In genomic region chr2:151949082-151949774, GRCm38 (mm10) we compare ENCODE assay signal across 25 mouse cellular contexts. TPM values are rescaled to one million over a fixed set of nuclear protein-coding genes. Genes with fewer than 3 reads are reported as not detected.
DNase-seq lines count a peak whose midpoint lies in the region; ATAC-seq and TF ChIP-seq lines count a peak whose summit lies in the region.
"Had no signal": no experiment of that assay in that cellular context is flagged by ENCODE, and none has a peak within 500 bp of the region (broad histone marks: within the 10 kb centered on the region; RNA-seq: fewer than 3 reads in every experiment).

No protein-coding gene starts in this region.

- peak overlapping the region; percentile 59; the same call in 1 of the 2 replicates for H3K27ac ChIP-seq in hindbrain, embryonic 15.5 days (replicated peaks)
- no peak overlapping the region for H3K27ac ChIP-seq in hindbrain, embryonic 13.5 days
- no peak overlapping the region for H3K27ac ChIP-seq in midbrain, embryonic 14.5 days (replicated peaks; ENCODE audit: low read depth, low read length)
- no peak overlapping the region for H3K27ac ChIP-seq in midbrain, embryonic 11.5 days (ENCODE audit: low read depth, low read length)
- peak overlapping the region; percentile 18; the same call in 1 of the 2 replicates for H3K27ac ChIP-seq in forebrain, embryonic 16.5 days (ENCODE audit: low read length)
- peak overlapping the region; percentile 52 for H3K27ac ChIP-seq in midbrain, postnatal 0 days (ENCODE audit: low read depth, low read length)
- H3K27ac ChIP-seq: embryonic facial prominence, embryonic 13.5 days; limb, embryonic 12.5 days; liver, embryonic 12.5 days; stomach, postnatal 0 days had no signal

- H3K4me1 ChIP-seq in hindbrain, embryonic 15.5 days (replicated peaks) = peaks cover 3% of the 10 kb centered on the region
- H3K4me1 ChIP-seq in hindbrain, embryonic 13.5 days (replicated peaks) = 0 out of 2 replicates have a peak, but pooled peaks cover 6% of the 10 kb centered on the region
- no peaks in the 10 kb centered on the region for H3K4me1 ChIP-seq in midbrain, embryonic 14.5 days (ENCODE audit: control insufficient read depth, insufficient read depth, low read length)
- no peaks in the 10 kb centered on the region for H3K4me1 ChIP-seq in midbrain, embryonic 11.5 days (ENCODE audit: control insufficient read depth, insufficient read depth, low read length)
- H3K4me1 ChIP-seq in forebrain, embryonic 16.5 days (replicated peaks; ENCODE audit: control insufficient read depth, insufficient read depth, low read length) = no peaks in the 10 kb centered on the region
- H3K4me1 ChIP-seq in midbrain, postnatal 0 days (ENCODE audit: insufficient read depth, low read length) = peaks cover 12% of the 10 kb centered on the region; the same call in 1 of the 2 replicates
- H3K4me1 ChIP-seq: embryonic facial prominence, embryonic 13.5 days; heart, embryonic 12.5 days; limb, embryonic 12.5 days; liver, embryonic 12.5 days had no signal

- DNase-seq in midbrain, embryonic 14.5 days = peak; percentile 70
- DNase-seq in midbrain, embryonic 11.5 days (ENCODE audit: low spot score, missing footprints) = no peak
- DNase-seq in midbrain, postnatal 0 days (ENCODE audit: low spot score) = peak; percentile 63
- DNase-seq in urinary bladder, postnatal 25 days (ENCODE audit: low spot score) = no peak
- DNase-seq: adrenal gland, adult 8-10 months; cerebellum, adult 11 months; cerebellum, postnatal 10 days; heart, postnatal 14 days; kidney, adult 2 months; kidney, postnatal 14 days; lung, adult 2 months; right cerebral cortex, postnatal 4 days; thymus, postnatal 14 days had no signal

- no peak overlapping the region for H3K9ac ChIP-seq in hindbrain, embryonic 15.5 days
- H3K9ac ChIP-seq in hindbrain, embryonic 13.5 days = no peak overlapping the region
- H3K9ac ChIP-seq in midbrain, embryonic 14.5 days (replicated peaks; ENCODE audit: low read length) = no peak overlapping the region
- no peak overlapping the region for H3K9ac ChIP-seq in midbrain, embryonic 11.5 days (ENCODE audit: low read length)
- H3K9ac ChIP-seq in forebrain, embryonic 16.5 days (replicated peaks; ENCODE audit: low read depth, low read length) = no peak overlapping the region
- no peak overlapping the region for H3K9ac ChIP-seq in midbrain, postnatal 0 days (replicated peaks; ENCODE audit: low read length, poor library complexity, severe bottlenecking)
- H3K9ac ChIP-seq: embryonic facial prominence, embryonic 13.5 days; heart, embryonic 12.5 days; limb, embryonic 12.5 days; liver, embryonic 12.5 days had no signal

- 41% methylated on average over 2 of the region's 2 CpGs for WGBS in hindbrain, embryonic 15.5 days
- 59% methylated on average over 2 of the region's 2 CpGs for WGBS in hindbrain, embryonic 13.5 days
- WGBS in midbrain, embryonic 14.5 days = 38% methylated on average over 2 of the region's 2 CpGs
- WGBS in midbrain, embryonic 11.5 days = 75% methylated on average over 2 of the region's 2 CpGs
- WGBS in forebrain, embryonic 16.5 days = 57% methylated on average over 2 of the region's 2 CpGs
- 22% methylated on average over 2 of the region's 2 CpGs for WGBS in midbrain, postnatal 0 days

- H3K4me2 ChIP-seq in hindbrain, embryonic 15.5 days = no peak overlapping the region
- no peak overlapping the region for H3K4me2 ChIP-seq in hindbrain, embryonic 13.5 days
- H3K4me2 ChIP-seq in midbrain, embryonic 14.5 days (ENCODE audit: low read length) = no peak overlapping the region
- no peak overlapping the region for H3K4me2 ChIP-seq in midbrain, embryonic 11.5 days
- no peak overlapping the region for H3K4me2 ChIP-seq in forebrain, embryonic 16.5 days (ENCODE audit: low read length)
- H3K4me2 ChIP-seq in midbrain, postnatal 0 days (ENCODE audit: low read depth, low read length, poor library complexity, severe bottlenecking) = no peak overlapping the region
- H3K4me2 ChIP-seq: embryonic facial prominence, embryonic 13.5 days; heart, embryonic 12.5 days; limb, embryonic 12.5 days; liver, embryonic 12.5 days had no signal

- H3K27me3 ChIP-seq in hindbrain, embryonic 15.5 days = no peaks in the 10 kb centered on the region
- no peaks in the 10 kb centered on the region for H3K27me3 ChIP-seq in hindbrain, embryonic 13.5 days
- no peaks in the 10 kb centered on the region for H3K27me3 ChIP-seq in midbrain, embryonic 14.5 days (ENCODE audit: control insufficient read depth, insufficient read depth, low read length)
- H3K27me3 ChIP-seq in midbrain, embryonic 11.5 days (ENCODE audit: control insufficient read depth, insufficient read depth, low read length) = no peaks in the 10 kb centered on the region
- no peaks in the 10 kb centered on the region for H3K27me3 ChIP-seq in forebrain, embryonic 16.5 days (replicated peaks; ENCODE audit: control insufficient read depth, insufficient read depth, low read length)
- no peaks in the 10 kb centered on the region for H3K27me3 ChIP-seq in midbrain, postnatal 0 days (ENCODE audit: insufficient read depth, low read length)

- no peak for TF ChIP-seq CTCF in midbrain, postnatal 0 days (IDR thresholded peaks at IDR 0.05)

- no peaks in the 10 kb centered on the region for H3K9me3 ChIP-seq in hindbrain, embryonic 15.5 days
- H3K9me3 ChIP-seq in hindbrain, embryonic 13.5 days = no peaks in the 10 kb centered on the region
- no peaks in the 10 kb centered on the region for H3K9me3 ChIP-seq in midbrain, embryonic 14.5 days (ENCODE audit: control insufficient read depth, low read length)
- no peaks in the 10 kb centered on the region for H3K9me3 ChIP-seq in midbrain, embryonic 11.5 days (ENCODE audit: control insufficient read depth, low read length)
- no peaks in the 10 kb centered on the region for H3K9me3 ChIP-seq in forebrain, embryonic 16.5 days (ENCODE audit: control insufficient read depth, low read length)
- no peaks in the 10 kb centered on the region for H3K9me3 ChIP-seq in midbrain, postnatal 0 days (ENCODE audit: low read length)
- H3K9me3 ChIP-seq: embryonic facial prominence, embryonic 13.5 days; heart, embryonic 12.5 days; limb, embryonic 12.5 days; liver, embryonic 12.5 days had no signal

- no peak overlapping the region for H3K4me3 ChIP-seq in hindbrain, embryonic 15.5 days
- H3K4me3 ChIP-seq in hindbrain, embryonic 13.5 days = no peak overlapping the region
- H3K4me3 ChIP-seq in midbrain, embryonic 14.5 days (replicated peaks; ENCODE audit: low read depth, low read length) = no peak overlapping the region
- no peak overlapping the region for H3K4me3 ChIP-seq in midbrain, embryonic 11.5 days (ENCODE audit: low read depth, low read length)
- H3K4me3 ChIP-seq in forebrain, embryonic 16.5 days (replicated peaks; ENCODE audit: low read length) = no peak overlapping the region
- no peak overlapping the region for H3K4me3 ChIP-seq in midbrain, postnatal 0 days (ENCODE audit: low read depth, low read length)
- H3K4me3 ChIP-seq: embryonic facial prominence, embryonic 13.5 days; heart, embryonic 12.5 days; limb, embryonic 12.5 days; liver, embryonic 12.5 days; myocyte had no signal

- H3K36me3 ChIP-seq in hindbrain, embryonic 15.5 days = no peaks in the 10 kb centered on the region
- no peaks in the 10 kb centered on the region for H3K36me3 ChIP-seq in hindbrain, embryonic 13.5 days
- H3K36me3 ChIP-seq in midbrain, embryonic 14.5 days (ENCODE audit: control insufficient read depth, insufficient read depth, low read length) = no peaks in the 10 kb centered on the region
- no peaks in the 10 kb centered on the region for H3K36me3 ChIP-seq in midbrain, embryonic 11.5 days (ENCODE audit: control insufficient read depth, insufficient read depth, low read length)
- no peaks in the 10 kb centered on the region for H3K36me3 ChIP-seq in forebrain, embryonic 16.5 days (ENCODE audit: control insufficient read depth, insufficient read depth)
- H3K36me3 ChIP-seq in midbrain, postnatal 0 days (ENCODE audit: insufficient read depth, low read length) = no peaks in the 10 kb centered on the region
- H3K36me3 ChIP-seq: embryonic facial prominence, embryonic 13.5 days; heart, embryonic 12.5 days; limb, embryonic 12.5 days; liver, embryonic 12.5 days had no signal

- peak; percentile 59; the same call in 1 of the 2 replicates for ATAC-seq in hindbrain, embryonic 15.5 days (ENCODE audit: low FRiP score, low read depth)
- no peak for ATAC-seq in hindbrain, embryonic 13.5 days (ENCODE audit: low FRiP score)
- ATAC-seq in midbrain, embryonic 14.5 days (ENCODE audit: low FRiP score, low TSS enrichment) = no peak; the same call in 1 of the 2 replicates
- no peak for ATAC-seq in midbrain, embryonic 11.5 days (ENCODE audit: low FRiP score)
- peak; percentile 78 for ATAC-seq in forebrain, embryonic 16.5 days
- peak; percentile 79 for ATAC-seq in midbrain, postnatal 0 days (ENCODE audit: low FRiP score)
- ATAC-seq: inflammation-experienced regulatory T-cells, adult 6 months; liver, embryonic 12.5 days had no signal

RNA-seq across cellular contexts. Expression of gene Fam110a, which starts 30.8 kb away (rescaled TPM):
- polyA plus RNA-seq in hindbrain, embryonic 15.5 days (2015; fragmentation: Nextera tagmentation; extraction: Ambion mirVana) = 48.3 and 54.6 TPM in 2 replicates
- 68.1 and 71.4 TPM in 2 replicates for polyA plus RNA-seq in hindbrain, embryonic 13.5 days (2015; fragmentation: Nextera tagmentation; extraction: Ambion mirVana)
- polyA plus RNA-seq in midbrain, embryonic 14.5 days (2014; fragmentation: Nextera tagmentation; extraction: Ambion mirVana) = 55.8 and 67.5 TPM in 2 replicates
- 85.9 and 96.4 TPM in 2 replicates for polyA plus RNA-seq in midbrain, embryonic 11.5 days (2014; fragmentation: Nextera tagmentation; extraction: Ambion mirVana)
- 66.5 and 69.2 TPM in 2 replicates for polyA plus RNA-seq in forebrain, embryonic 16.5 days (2015; fragmentation: Nextera tagmentation; extraction: Ambion mirVana)
- 25.9 and 28.7 TPM in 2 replicates for total RNA-seq in midbrain, postnatal 0 days (2014; rRNA removed)
- 36.1 and 43.5 TPM in 2 replicates for polyA plus RNA-seq in midbrain, postnatal 0 days (2015; fragmentation: Nextera tagmentation; extraction: Ambion mirVana)

RNA-seq across cellular contexts. Expression of gene Angpt4, which starts 38.2 kb away (rescaled TPM):
- 0.26 and 0.34 TPM in 2 replicates for polyA plus RNA-seq in hindbrain, embryonic 15.5 days (2015; fragmentation: Nextera tagmentation; extraction: Ambion mirVana)
- 0.35 and 0.64 TPM in 2 replicates for polyA plus RNA-seq in hindbrain, embryonic 13.5 days (2015; fragmentation: Nextera tagmentation; extraction: Ambion mirVana)
- polyA plus RNA-seq in midbrain, embryonic 14.5 days (2014; fragmentation: Nextera tagmentation; extraction: Ambion mirVana) = 0.17 TPM in 1 of 2 replicates, not detected in the other
- 0.12 and 0.37 TPM in 2 replicates for polyA plus RNA-seq in midbrain, embryonic 11.5 days (2014; fragmentation: Nextera tagmentation; extraction: Ambion mirVana)
- polyA plus RNA-seq in forebrain, embryonic 16.5 days (2015; fragmentation: Nextera tagmentation; extraction: Ambion mirVana) = 0.10 and 0.14 TPM in 2 replicates
- total RNA-seq in midbrain, postnatal 0 days (2014; rRNA removed) = 0.24 and 0.38 TPM in 2 replicates
- 0.09 and 0.25 TPM in 2 replicates for polyA plus RNA-seq in midbrain, postnatal 0 days (2015; fragmentation: Nextera tagmentation; extraction: Ambion mirVana)
- total RNA-seq: layer of hippocampus, postnatal 10 days; megakaryocyte-erythroid progenitor cell, adult 5-6 weeks had no signal
- polyA plus RNA-seq: inflammation-experienced regulatory T-cells, adult 6 months had no signal

RNA-seq across cellular contexts. Expression of gene Slc52a3, which starts 47.1 kb away (rescaled TPM):
- 1.4 and 1.7 TPM in 2 replicates for polyA plus RNA-seq in hindbrain, embryonic 15.5 days (2015; fragmentation: Nextera tagmentation; extraction: Ambion mirVana)
- polyA plus RNA-seq in hindbrain, embryonic 13.5 days (2015; fragmentation: Nextera tagmentation; extraction: Ambion mirVana) = 0.55 and 1.2 TPM in 2 replicates
- 0.42 and 0.74 TPM in 2 replicates for polyA plus RNA-seq in midbrain, embryonic 14.5 days (2014; fragmentation: Nextera tagmentation; extraction: Ambion mirVana)
- 0.64 and 0.88 TPM in 2 replicates for polyA plus RNA-seq in midbrain, embryonic 11.5 days (2014; fragmentation: Nextera tagmentation; extraction: Ambion mirVana)
- 1.5 and 1.9 TPM in 2 replicates for polyA plus RNA-seq in forebrain, embryonic 16.5 days (2015; fragmentation: Nextera tagmentation; extraction: Ambion mirVana)
- total RNA-seq in midbrain, postnatal 0 days (2014; rRNA removed) = 2.6 and 3.5 TPM in 2 replicates
- polyA plus RNA-seq in midbrain, postnatal 0 days (2015; fragmentation: Nextera tagmentation; extraction: Ambion mirVana) = 2.2 and 2.6 TPM in 2 replicates

Comparison
In these comparisons a context has a peak if more than half of its experiments do, and no peak if none do; other contexts are left out.
1. ATAC-seq: peak in hindbrain, embryonic 15.5 days (single experiment), forebrain, embryonic 16.5 days (single experiment) and midbrain, postnatal 0 days (single experiment); none in hindbrain, embryonic 13.5 days (single experiment), midbrain, embryonic 14.5 days (single experiment) and midbrain, embryonic 11.5 days (single experiment).
2. H3K27ac ChIP-seq: peak in hindbrain, embryonic 15.5 days (single experiment), forebrain, embryonic 16.5 days (single experiment) and midbrain, postnatal 0 days (single experiment); none in hindbrain, embryonic 13.5 days (single experiment), midbrain, embryonic 14.5 days (single experiment) and midbrain, embryonic 11.5 days (single experiment).
3. DNase-seq: peak in midbrain, embryonic 14.5 days (single experiment) and midbrain, postnatal 0 days (single experiment); none in midbrain, embryonic 11.5 days (single experiment) and urinary bladder, postnatal 25 days (single experiment).